Mouse (Mus musculus) gastrocnemius, adult 2 months (tissue): ENCODE measurements around the gene Tmem86b. TPM values are rescaled to one million over a fixed set of nuclear protein-coding genes. Genes with fewer than 3 reads are reported as not detected.
"Not testable (repeated sequence)": the region's sequence is repeated elsewhere in the genome, so short reads cannot be mapped to it uniquely, and the experiment has no call there.

ENCODE experiments used
- DNase-seq: peaks from one replicate; pipeline ENCODE4 v3.0.0; 2022
- H3K27ac ChIP-seq: fragments of 200-600 bp; 2 replicates; pipeline ENCODE4 v1.8.1; 2022; ENCODE audit warnings: mild to moderate bottlenecking
- H3K4me3 ChIP-seq: fragments of 200-600 bp; 2 replicates; pipeline ENCODE4 v1.8.1; 2022; ENCODE audit warnings: mild to moderate bottlenecking, moderate library complexity
- CTCF ChIP-seq: fragments of 200-600 bp; IDR thresholded peaks from 2 replicates; pipeline ENCODE4 v1.8.1; 2022; ENCODE audit warnings: antibody characterized with exemption, mild to moderate bottlenecking, moderate library complexity
- intact Hi-C: fragments of 180-260 bp; cut with DNase I; formaldehyde crosslinking; loops from one replicate; pipeline ENCODE4 v1.15.1; 2025
- microRNA-seq: library from miRNA; unstranded; fragments of <30 nt; microRNA quantifications from one replicate; pipeline ENCODE4 v1.2.0, GENCODE M21; 2021
- total RNA-seq, 2 experiments: library from RNA; stranded (reverse); gene quantifications; 2 replicates each; pipeline ENCODE4 v1.2.3; 2021

Tmem86b gene
- total RNA-seq, 2 experiments from 2014 or later, result 2.6 to 3.3 TPM

GRCm38 (mm10) chr7:4612386-4612785 lies 18.8 kb downstream of the Tmem86b start:
- Histone ChIP-seq H3K4me3 (no peak overlapping the region), H3K27ac (no peak overlapping the region)
- no peak for DNase-seq
- no peak for TF ChIP-seq CTCF
- intact Hi-C loops, result no loop called here

GRCm38 (mm10) chr7:4611921-4612341 lies 19.3 kb downstream of the Tmem86b start:
- H3K4me3 ChIP-seq, result no peak overlapping the region
- TF ChIP-seq CTCF, result no peak
- intact Hi-C loops, result no loop called here
- DNase-seq, result no peak
- H3K27ac ChIP-seq, result no peak overlapping the region

GRCm38 (mm10) chr7:4611511-4611910 lies 19.7 kb downstream of the Tmem86b start:
- no peak for TF ChIP-seq CTCF
- Histone ChIP-seq H3K27ac (no peak overlapping the region), H3K4me3 (no peak overlapping the region)
- DNase-seq, result no peak
- intact Hi-C loops, result no loop called here

GRCm38 (mm10) chr7:4608002-4608401 lies 23.2 kb downstream of the Tmem86b start:
- Histone ChIP-seq H3K27ac (no peak overlapping the region), H3K4me3 (no peak overlapping the region)
- intact Hi-C loops, result no loop called here
- DNase-seq, result no peak
- TF ChIP-seq CTCF, result no peak

GRCm38 (mm10) chr7:4603873-4604272 lies 27.3 kb downstream of the Tmem86b start, which contains the start of gene Ptprh:
Gene Ptprh, minus strand, starts transcription at chr7:4604041.
- Histone ChIP-seq H3K4me3 (no peak within 1 kb of the TSS), H3K27ac (no peak within 1 kb of the TSS)
- intact Hi-C loops, result no loop called here
- no peak for DNase-seq
- TF ChIP-seq CTCF, result no peak

- DNase-seq, result no peak
- intact Hi-C loops, result no loop called here
- Histone ChIP-seq H3K27ac (no peak overlapping the region), H3K4me3 (no peak overlapping the region)
- TF ChIP-seq CTCF, result no peak
Measured at GRCm38 (mm10) chr7:4602969-4603368, 28.3 kb downstream of the Tmem86b start.

GRCm38 (mm10) chr7:4597046-4597445 lies 34.2 kb downstream of the Tmem86b start:
- H3K27ac ChIP-seq, H3K4me3 ChIP-seq, intact Hi-C loops, DNase-seq: not testable (repeated sequence)

GRCm38 (mm10) chr7:4581481-4581880 lies 49.7 kb downstream of the Tmem86b start:
- DNase-seq, H3K4me3 ChIP-seq, intact Hi-C loops, H3K27ac ChIP-seq: not testable (repeated sequence)

Small RNAs within 50 kb of the gene (microRNA-seq; reads per million reads assigned to microRNA genes)
- not detected for gene Gm23577

Other genes with a start within 250 kb of the Tmem86b start
- gene Gp6, start 233.7 kb downstream of the Tmem86b start, total RNA-seq, result not detected
- gene Rdh13, start 185.8 kb downstream of the Tmem86b start, total RNA-seq, result 10 to 100 TPM; 12.1 to 17.2 TPM
- gene Eps8l1, start 170.7 kb downstream of the Tmem86b start, total RNA-seq, result 1 to 10 TPM; 1.5 to 3.7 TPM
- gene Ppp1r12c, start 129.7 kb downstream of the Tmem86b start, total RNA-seq, result 10 to 100 TPM; 17.8 to 24.8 TPM
- gene Tnnt1, start 115.0 kb downstream of the Tmem86b start, total RNA-seq, result 1,000 to 10,000 TPM in 1 of 2 experiments, 100 to 1,000 TPM in 1; 398 to 1,232 TPM
- gene Tnni3, start 107.2 kb downstream of the Tmem86b start, total RNA-seq, result under 1 TPM in 1 of 2 experiments, not detected in 1; 0.41 TPM
- not detected for gene Dnaaf3, start 99.0 kb downstream of the Tmem86b start, total RNA-seq
- gene Syt5, start 83.9 kb downstream of the Tmem86b start, total RNA-seq, result not detected
- not detected for gene Ptprh, start 27.4 kb downstream of the Tmem86b start, total RNA-seq
- gene Ppp6r1, start 27.6 kb upstream of the Tmem86b start, total RNA-seq, result 10 to 100 TPM; 45.0 to 51.2 TPM
- gene Hspbp1, start 53.6 kb upstream of the Tmem86b start, total RNA-seq, result 10 to 100 TPM; 23.4 to 29.8 TPM
- gene Brsk1, start 59.2 kb upstream of the Tmem86b start, total RNA-seq, result under 1 TPM; 0.48 to 0.75 TPM
- under 1 TPM in 1 of 2 experiments, not detected in 1; 0.22 TPM for gene Tmem150b, start 93.8 kb upstream of the Tmem86b start, total RNA-seq
- gene Kmt5c, start 108.7 kb upstream of the Tmem86b start, total RNA-seq, result 10 to 100 TPM in 1 of 2 experiments, 1 to 10 TPM in 1; 8.0 to 11.5 TPM
- gene Cox6b2, start 121.7 kb upstream of the Tmem86b start, total RNA-seq, result under 1 TPM; 0.51 to 0.78 TPM
- not detected for gene Fam71e2, start 139.9 kb upstream of the Tmem86b start, total RNA-seq
- gene Il11, start 151.4 kb upstream of the Tmem86b start, total RNA-seq, result not detected
- gene Tmem190, start 151.5 kb upstream of the Tmem86b start, total RNA-seq, result not detected
- 10 to 100 TPM in 1 of 2 experiments, 1 to 10 TPM in 1; 8.0 to 10.6 TPM for gene Tmem238, start 158.2 kb upstream of the Tmem86b start, total RNA-seq
- gene Rpl28, start 161.5 kb upstream of the Tmem86b start, total RNA-seq, result 100 to 1,000 TPM; 483 to 569 TPM
- 10 to 100 TPM; 76.4 to 82.7 TPM for gene Ube2s, start 181.2 kb upstream of the Tmem86b start, total RNA-seq
- gene Shisa7, start 213.3 kb upstream of the Tmem86b start, total RNA-seq, result not detected
- 1 to 10 TPM; 3.9 TPM for gene Isoc2b, start 238.8 kb upstream of the Tmem86b start, total RNA-seq
- 10 to 100 TPM; 26.4 to 33.5 TPM for gene Isoc2a, start 245.7 kb upstream of the Tmem86b start, total RNA-seq